15 mouse cellular contexts compared by ENCODE assay signal in genomic region chr7:70462131-70462530, GRCm38 (mm10).
"Had no signal": no experiment of that assay in that cellular context is flagged by ENCODE, and none has a peak within 500 bp of the region (broad histone marks: within the 10 kb centered on the region; RNA-seq: fewer than 3 reads in every experiment).

No protein-coding gene starts in this region.

- H3K9me3 ChIP-seq: neural tube, embryonic 13.5 days; neural tube, embryonic 15.5 days; stomach, embryonic 15.5 days had no signal

- H3K27ac ChIP-seq: neural tube, embryonic 13.5 days; neural tube, embryonic 15.5 days; stomach, embryonic 15.5 days; stomach, postnatal 0 days had no signal

- H3K4me2 ChIP-seq: neural tube, embryonic 13.5 days; neural tube, embryonic 15.5 days; stomach, embryonic 15.5 days had no signal

- DNase-seq: retina, postnatal 1 day; right cerebral cortex, adult 18-20 months; right cerebral cortex, postnatal 14 days; right cerebral cortex, postnatal 25 days; right cerebral cortex, postnatal 4 days; spleen, adult 18-20 months; thymus, adult 18-20 months; thymus, adult 2 months; thymus, postnatal 14 days; thymus, postnatal 25 days; thymus, postnatal 4 days had no signal

- H3K36me3 ChIP-seq: neural tube, embryonic 13.5 days; neural tube, embryonic 15.5 days; stomach, embryonic 15.5 days had no signal

- H3K4me3 ChIP-seq: neural tube, embryonic 13.5 days; neural tube, embryonic 15.5 days; stomach, embryonic 15.5 days had no signal

- H3K4me1 ChIP-seq: neural tube, embryonic 13.5 days; neural tube, embryonic 15.5 days; stomach, embryonic 15.5 days had no signal

- H3K27me3 ChIP-seq: neural tube, embryonic 13.5 days; neural tube, embryonic 15.5 days; stomach, embryonic 15.5 days had no signal

- H3K9ac ChIP-seq: neural tube, embryonic 13.5 days; neural tube, embryonic 15.5 days; stomach, embryonic 15.5 days had no signal
